ENCODE assay signal across 36 mouse cellular contexts in genomic region chr12:84555218-84555617, GRCm38 (mm10). TPM values are rescaled to one million over a fixed set of nuclear protein-coding genes. Genes with fewer than 3 reads are reported as not detected.
"Had no signal": no experiment of that assay in that cellular context is flagged by ENCODE, and none has a peak within 500 bp of the region (broad histone marks: within the 10 kb centered on the region; RNA-seq: fewer than 3 reads in every experiment).

No protein-coding gene starts in this region.

- DNase-seq: cerebellum, adult 9-11 months; cerebellum, postnatal 10 days; cerebellum, postnatal 14 days; cerebellum, postnatal 25 days; cerebellum, postnatal 36 days; embryo, embryonic 11 days; forebrain, postnatal 0 days; gastrocnemius, adult 2 months; gastrocnemius, postnatal 10 days; gastrocnemius, postnatal 14 days; gastrocnemius, postnatal 25 days; gastrocnemius, postnatal 36 days; heart, adult 11 months; heart, adult 18-20 months had no signal

- ATAC-seq: forebrain, embryonic 13.5 days; forebrain, embryonic 14.5 days; forebrain, embryonic 15.5 days; forebrain, embryonic 16.5 days; forebrain, postnatal 0 days had no signal

- H3K27me3 ChIP-seq: embryonic facial prominence, embryonic 12.5 days; embryonic facial prominence, embryonic 13.5 days; embryonic facial prominence, embryonic 15.5 days; forebrain, embryonic 13.5 days; forebrain, embryonic 15.5 days; heart, embryonic 12.5 days had no signal

- H3K27ac ChIP-seq: embryonic facial prominence, embryonic 10.5 days; embryonic facial prominence, embryonic 12.5 days; embryonic facial prominence, embryonic 13.5 days; embryonic facial prominence, embryonic 15.5 days; forebrain, embryonic 10.5 days; forebrain, embryonic 12.5 days; forebrain, embryonic 13.5 days; forebrain, embryonic 15.5 days; gastrocnemius, adult 2 months; heart, embryonic 10.5 days; heart, embryonic 13.5 days had no signal

- H3K4me1 ChIP-seq: embryonic facial prominence, embryonic 13.5 days; embryonic facial prominence, embryonic 15.5 days; forebrain, embryonic 10.5 days; forebrain, embryonic 12.5 days; forebrain, embryonic 13.5 days; forebrain, embryonic 15.5 days; heart, embryonic 10.5 days; heart, embryonic 12.5 days; heart, embryonic 13.5 days had no signal

- H3K4me3 ChIP-seq: embryonic facial prominence, embryonic 10.5 days; embryonic facial prominence, embryonic 12.5 days; embryonic facial prominence, embryonic 13.5 days; embryonic facial prominence, embryonic 15.5 days; erythroblast, embryonic 14.5 days; forebrain, embryonic 10.5 days; forebrain, embryonic 12.5 days; forebrain, embryonic 13.5 days; forebrain, embryonic 15.5 days; gastrocnemius, adult 2 months; heart, embryonic 10.5 days; heart, embryonic 12.5 days; heart, embryonic 13.5 days had no signal

- H3K9ac ChIP-seq: embryonic facial prominence, embryonic 12.5 days; embryonic facial prominence, embryonic 13.5 days; embryonic facial prominence, embryonic 15.5 days; forebrain, embryonic 12.5 days; forebrain, embryonic 13.5 days; forebrain, embryonic 15.5 days; forebrain, postnatal 0 days; heart, embryonic 12.5 days; heart, embryonic 13.5 days had no signal

- H3K36me3 ChIP-seq: embryonic facial prominence, embryonic 10.5 days; embryonic facial prominence, embryonic 12.5 days; embryonic facial prominence, embryonic 13.5 days; embryonic facial prominence, embryonic 15.5 days; forebrain, embryonic 10.5 days; forebrain, embryonic 12.5 days; forebrain, embryonic 15.5 days; heart, embryonic 10.5 days; heart, embryonic 12.5 days; heart, embryonic 13.5 days had no signal

- H3K9me3 ChIP-seq: embryonic facial prominence, embryonic 10.5 days; embryonic facial prominence, embryonic 13.5 days; embryonic facial prominence, embryonic 15.5 days; forebrain, embryonic 10.5 days; forebrain, embryonic 13.5 days; forebrain, embryonic 15.5 days; heart, embryonic 10.5 days; heart, embryonic 13.5 days had no signal

RNA-seq across cellular contexts. Expression of gene Vsx2, which starts 14.3 kb away (rescaled TPM):
- total RNA-seq: gastrocnemius, adult 18-20 months; gastrocnemius, adult 2 months; gastrocnemius, adult 8-10 months; gastrocnemius, postnatal 14 days; gastrocnemius, postnatal 25 days; gastrocnemius, postnatal 36 days; gastrocnemius, postnatal 4 days; granulocyte monocyte progenitor cell, adult 5-6 weeks; heart, adult 18-20 months; heart, adult 8-10 months had no signal
- polyA plus RNA-seq: erythroblast, embryonic 14.5 days; forebrain, embryonic 11.5 days; forebrain, embryonic 13.5 days; forebrain, embryonic 14.5 days; gonadal fat pad, adult 2 months; heart, embryonic 10.5 days; heart, embryonic 11.5 days; heart, embryonic 12.5 days; heart, embryonic 13.5 days had no signal
